Mouse (Mus musculus) lung, postnatal 0 days (tissue): ENCODE measurements around the gene Cnot3. TPM values are rescaled to one million over a fixed set of nuclear protein-coding genes. Genes with fewer than 3 reads are reported as not detected.
"Not testable (repeated sequence)": the region's sequence is repeated elsewhere in the genome, so short reads cannot be mapped to it uniquely, and the experiment has no call there.

Experiments used
- ATAC-seq: fragments of 200-750 bp; cut with Nextera tagmentation; 2 replicates; pipeline ENCODE4 v1.8.0; 2017; ENCODE audit warnings: moderate library complexity
- DNase-seq: peaks from one replicate; pipeline ENCODE4 v3.0.0-alpha.2; 2016; ENCODE audit warnings: low spot score
- H3K27ac ChIP-seq: fragments of 300-500 bp; sonication (generic); 2 replicates; pipeline ENCODE4 v1.5.1; 2014; ENCODE audit warnings: antibody characterized with exemption, mild to moderate bottlenecking, low read length, mixed read lengths
- H3K27me3 ChIP-seq: fragments of 300-500 bp; sonication (generic); replicated peaks from 2 replicates; pipeline ENCODE4 v1.6.1; 2014; ENCODE audit warnings: low read length, mixed read lengths; ENCODE audit not compliant: insufficient read depth
- H3K36me3 ChIP-seq: fragments of 300-500 bp; sonication (generic); 2 replicates; pipeline ENCODE4 v1.6.1; 2014; ENCODE audit warnings: low read length, mixed read lengths; ENCODE audit not compliant: insufficient read depth
- H3K4me1 ChIP-seq: fragments of 300-500 bp; sonication (generic); 2 replicates; pipeline ENCODE4 v1.6.1; 2014; ENCODE audit warnings: antibody characterized with exemption, low read depth, low read length, mixed read lengths; ENCODE audit not compliant: insufficient read depth
- H3K4me2 ChIP-seq: fragments of 300-500 bp; sonication (generic); replicated peaks from 2 replicates; pipeline ENCODE4 v1.6.1; 2014; ENCODE audit warnings: low read depth, mild to moderate bottlenecking, low read length, moderate library complexity, mixed read lengths
- H3K4me3 ChIP-seq: fragments of 300-500 bp; sonication (generic); 2 replicates; pipeline ENCODE4 v1.5.1; 2014; ENCODE audit warnings: low read depth, low read length
- H3K9ac ChIP-seq: fragments of 300-500 bp; sonication (generic); replicated peaks from 2 replicates; pipeline ENCODE4 v1.6.1; 2014; ENCODE audit warnings: low read depth, mild to moderate bottlenecking
- H3K9me3 ChIP-seq: fragments of 300-500 bp; sonication (generic); 2 replicates; pipeline ENCODE4 v1.6.1; 2016; ENCODE audit warnings: low read length, mixed read lengths
- CTCF ChIP-seq: IDR thresholded peaks from 2 replicates; pipeline ENCODE4 v1.5.1; 2016; ENCODE audit warnings: antibody characterized with exemption, mild to moderate bottlenecking
- EP300 ChIP-seq: IDR thresholded peaks from 2 replicates; pipeline ENCODE4 v1.6.1; 2016; ENCODE audit warnings: antibody characterized with exemption, mild to moderate bottlenecking, control low read depth
- WGBS: fragments of 180-500 bp; shearing (Covaris S2); extraction: QIAGEN DNeasy Blood & Tissue Kit; methylation state at CpG from one replicate; pipeline ENCODE4 v1.1.7; 2014; 5-methylcytosine and 5-hydroxymethylcytosine counted together
- polyA plus RNA-seq: library from polyadenylated mRNA; unstranded; fragments of >200 nt; fragmentation: Nextera tagmentation; extraction: Ambion mirVana; gene quantifications from 2 replicates; pipeline ENCODE4 v1.2.1, GENCODE M21; 2015

The Cnot3 gene
- polyA plus RNA-seq, 1 experiment from 2014 or later, result 23.9 TPM

DNA sequence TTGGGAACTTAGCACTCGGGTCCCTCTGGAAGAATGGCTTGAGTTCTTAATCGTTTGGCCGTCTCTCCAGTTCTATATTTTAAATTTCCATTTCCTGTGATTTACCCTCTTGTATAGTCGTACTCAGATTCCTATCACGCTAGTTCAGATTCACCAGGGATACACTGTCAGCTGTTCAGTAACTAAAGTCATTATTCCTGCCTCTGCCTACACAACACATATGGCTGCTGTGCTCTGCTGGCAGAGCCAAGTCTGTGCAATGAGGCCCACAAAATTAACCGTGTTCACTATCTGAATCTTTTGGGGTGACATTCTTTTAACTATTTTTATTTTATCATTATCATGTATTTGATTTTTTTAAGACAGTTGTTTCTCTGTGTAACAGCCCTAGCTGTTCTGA lies 53.4 kb downstream of the Cnot3 start:
- no peaks in the 10 kb centered on the region for H3K9me3 ChIP-seq
- H3K9ac ChIP-seq, result no peak overlapping the region
- TF ChIP-seq EP300, result no peak
- no peak for TF ChIP-seq CTCF
- H3K27ac ChIP-seq, result no peak overlapping the region
- no peak for ATAC-seq
- H3K4me2 ChIP-seq, result no peak overlapping the region
- no peaks in the 10 kb centered on the region for H3K27me3 ChIP-seq
- H3K4me3 ChIP-seq, result no peak overlapping the region
- DNase-seq, result no peak
- 91% methylated on average over 6 of the region's 6 CpGs for WGBS
- H3K4me1 ChIP-seq, result peaks cover 1% of the 10 kb centered on the region; the same call in 1 of the 2 replicates
- peaks cover 5% of the 10 kb centered on the region; the same call in 1 of the 2 replicates for H3K36me3 ChIP-seq

DNA sequence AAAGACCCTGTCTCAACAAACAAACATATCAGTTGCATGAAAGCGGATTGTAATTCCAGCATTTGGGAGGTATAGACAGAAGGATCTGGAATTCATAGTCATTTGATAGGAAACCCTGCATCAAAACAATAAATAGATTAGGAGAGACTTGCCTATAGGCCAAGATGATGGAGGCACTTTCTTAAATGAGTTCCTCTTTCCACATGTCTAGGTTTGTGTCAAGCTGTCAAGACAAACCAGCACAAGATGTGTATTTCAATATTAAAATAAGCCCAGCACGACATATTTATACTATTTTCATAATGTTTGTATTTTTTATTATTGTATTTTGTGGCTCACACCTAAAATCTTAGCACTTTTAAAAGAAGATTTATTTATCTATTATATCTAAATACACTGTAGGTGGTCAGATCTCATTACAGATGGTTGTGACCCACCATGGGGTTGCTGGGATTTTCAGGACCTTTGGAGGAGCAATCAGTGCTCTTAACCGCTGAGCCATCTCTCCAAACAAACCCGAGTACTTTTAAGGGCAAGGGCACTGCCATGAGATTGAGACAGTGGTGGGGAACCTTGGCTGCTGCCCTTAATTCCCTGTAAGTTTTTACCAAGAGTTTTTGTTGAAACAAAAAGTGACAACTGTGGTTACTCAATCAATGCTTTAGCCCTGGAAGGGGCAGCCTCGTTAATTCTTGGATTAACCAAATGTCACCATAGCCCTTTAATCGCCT lies 58.2 kb downstream of the Cnot3 start:
- Histone ChIP-seq H3K4me3 (peak overlapping the region; percentile 66), H3K9me3 (no peaks in the 10 kb centered on the region), H3K4me2 (peak overlapping the region; percentile 88), H3K9ac (peak overlapping the region; percentile 24; the same call in 1 of the 2 replicates), H3K4me1 (peaks cover 13% of the 10 kb centered on the region; the same call in 1 of the 2 replicates), H3K36me3 (peaks cover 9% of the 10 kb centered on the region; the same call in 1 of the 2 replicates), H3K27ac (peak overlapping the region; percentile 88; the same call in 1 of the 2 replicates), H3K27me3 (no peaks in the 10 kb centered on the region)
- ATAC-seq, result peak; percentile 33
- DNase-seq, result no peak
- TF ChIP-seq CTCF, result no peak
- no peak for TF ChIP-seq EP300
- WGBS, result 18% methylated on average over 6 of the region's 6 CpGs

DNA sequence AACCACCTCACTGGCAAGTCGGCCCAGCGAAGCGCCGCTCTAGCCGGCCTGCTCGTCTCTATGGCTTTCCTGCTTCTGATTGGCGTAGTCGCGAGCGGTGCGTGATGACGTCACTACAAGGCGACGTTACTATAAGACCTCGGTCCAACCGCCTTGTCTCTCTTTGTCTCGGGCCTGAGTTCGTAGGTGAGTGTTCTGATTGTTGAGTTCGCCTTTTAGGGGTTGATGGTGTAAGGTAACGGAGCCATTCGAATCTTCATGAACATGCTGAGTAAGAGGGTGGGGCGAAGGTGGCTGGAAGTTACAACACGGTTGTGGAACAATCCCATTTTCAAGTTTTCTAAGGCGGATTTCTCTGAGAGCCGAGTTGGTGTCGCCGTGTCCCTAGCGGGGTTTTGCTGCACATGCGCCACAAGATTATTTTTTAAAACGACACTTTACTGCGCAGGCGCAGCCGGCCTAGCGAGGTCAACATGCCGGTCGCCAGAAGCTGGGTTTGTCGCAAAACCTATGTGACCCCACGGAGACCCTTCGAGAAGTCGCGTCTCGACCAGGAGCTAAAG lies 58.9 kb downstream of the Cnot3 start, which contains the start of gene Rps9:
Gene Rps9, plus strand, starts transcription at position 115 of the 563 bp plus-strand sequence.
- TF ChIP-seq CTCF (peak; percentile 49), EP300 (no peak; the same call in 1 of the 2 replicates)
- ATAC-seq, result peak; percentile 96
- WGBS, result 1% methylated on average over 42 of the region's 42 CpGs

DNA sequence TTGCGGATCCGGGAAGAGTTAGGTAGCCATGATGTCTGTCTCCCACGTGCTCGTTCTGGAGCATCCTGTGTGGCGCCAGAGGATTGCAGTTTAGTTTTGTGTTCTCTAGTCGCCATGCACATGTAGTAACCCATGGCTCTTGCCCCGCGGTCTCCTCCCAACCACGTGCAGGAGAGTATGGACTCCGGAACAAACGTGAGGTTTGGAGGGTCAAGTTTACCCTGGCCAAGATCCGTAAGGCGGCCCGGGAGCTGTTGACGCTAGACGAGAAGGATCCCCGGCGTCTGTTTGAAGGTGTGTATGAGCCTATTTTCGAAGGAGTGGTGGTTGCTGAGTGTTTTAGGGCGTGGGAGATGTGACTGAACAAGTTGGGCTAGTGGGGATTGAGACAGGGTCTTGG lies 59.4 kb downstream of the Cnot3 start:
- no peak for DNase-seq
- under 1% methylated on average over 20 of the region's 20 CpGs for WGBS

More for the DNA sequence above, 58.9 kb downstream of the Cnot3 start, which contains the start of gene Rps9:
- Histone ChIP-seq H3K27ac (peak within 1 kb of the TSS; percentile 88), H3K4me2 (peak within 1 kb of the TSS; percentile 88), H3K36me3 (peaks cover 9% of the 10 kb centered on the region; the same call in 1 of the 2 replicates), H3K27me3 (no peaks in the 10 kb centered on the region), H3K9ac (peak within 1 kb of the TSS; percentile 45), H3K9me3 (no peaks in the 10 kb centered on the region), H3K4me3 (peak within 1 kb of the TSS; percentile 66), H3K4me1 (peaks cover 13% of the 10 kb centered on the region; the same call in 1 of the 2 replicates)
- peak; percentile 99 for DNase-seq

DNA sequence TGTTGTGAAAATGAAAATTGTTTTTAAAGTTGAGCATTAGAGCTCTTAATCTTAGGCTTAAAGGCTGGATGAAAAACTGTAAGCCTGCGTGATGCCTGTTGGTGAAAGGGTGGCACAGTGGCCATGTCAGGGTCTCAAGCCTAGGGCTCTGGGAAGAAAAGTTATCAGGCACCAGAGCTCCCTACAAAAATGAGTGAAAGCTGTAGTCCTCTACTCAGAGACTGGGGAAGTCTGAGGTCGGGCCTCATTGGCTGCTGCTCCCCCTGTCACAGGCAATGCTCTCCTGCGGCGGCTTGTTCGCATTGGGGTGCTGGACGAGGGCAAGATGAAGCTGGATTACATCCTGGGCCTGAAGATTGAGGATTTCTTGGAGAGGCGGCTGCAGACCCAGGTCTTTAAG lies 60.4 kb downstream of the Cnot3 start:
- H3K27me3 ChIP-seq, H3K27ac ChIP-seq, H3K36me3 ChIP-seq, ATAC-seq, H3K9me3 ChIP-seq: not testable (repeated sequence)
- H3K4me2 ChIP-seq, result peak overlapping the region; percentile 88
- WGBS, result 2% methylated on average over 5 of the region's 7 CpGs
- DNase-seq, result peak; percentile 14
- peak overlapping the region; percentile 45 for H3K9ac ChIP-seq
- H3K4me1 ChIP-seq, result peaks cover 13% of the 10 kb centered on the region; the same call in 1 of the 2 replicates
- peak overlapping the region; percentile 66 for H3K4me3 ChIP-seq

More for the DNA sequence above, 59.4 kb downstream of the Cnot3 start:
- peak; percentile 53 for ATAC-seq
- Histone ChIP-seq H3K9ac (peak overlapping the region; percentile 45), H3K36me3 (peaks cover 9% of the 10 kb centered on the region; the same call in 1 of the 2 replicates), H3K27ac (peak overlapping the region; percentile 88), H3K4me1 (peaks cover 13% of the 10 kb centered on the region; the same call in 1 of the 2 replicates), H3K27me3 (no peaks in the 10 kb centered on the region), H3K4me3 (peak overlapping the region; percentile 66), H3K4me2 (peak overlapping the region; percentile 88), H3K9me3 (no peaks in the 10 kb centered on the region)
- no peak for TF ChIP-seq CTCF
- TF ChIP-seq EP300, result no peak

DNA sequence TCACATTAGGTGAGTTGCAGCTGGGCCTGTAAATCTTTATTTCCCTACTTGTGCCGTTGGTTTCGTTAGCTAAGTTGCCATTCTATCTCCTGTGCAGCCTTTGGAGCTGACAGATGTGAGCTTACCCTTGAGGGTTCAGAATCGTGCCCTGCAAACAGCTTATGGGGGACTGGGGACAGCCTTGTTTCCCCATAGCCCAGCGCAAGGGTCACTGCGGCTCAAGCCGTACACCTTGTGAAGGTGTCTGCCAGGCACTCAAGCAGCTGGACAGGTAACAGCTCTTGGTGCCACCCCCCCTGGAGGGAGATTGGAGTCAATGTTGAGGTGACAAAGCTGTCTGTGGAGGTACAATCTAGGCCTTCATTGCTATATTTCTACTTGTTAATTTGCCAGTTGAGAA lies 60.8 kb downstream of the Cnot3 start:
- Histone ChIP-seq H3K9me3 (no peaks in the 10 kb centered on the region), H3K36me3 (peaks cover 9% of the 10 kb centered on the region; the same call in 1 of the 2 replicates), H3K4me2 (peak overlapping the region; percentile 88), H3K27ac (no peak overlapping the region), H3K9ac (no peak overlapping the region), H3K4me1 (peaks cover 13% of the 10 kb centered on the region; the same call in 1 of the 2 replicates), H3K27me3 (no peaks in the 10 kb centered on the region), H3K4me3 (0 out of 2 replicates have a peak overlapping the region, but pooled peaks have one; percentile 8)
- no peak for TF ChIP-seq CTCF
- TF ChIP-seq EP300, result no peak
- DNase-seq (no peak), ATAC-seq (no peak)
- 24% methylated on average over 6 of the region's 6 CpGs for WGBS
